Mouse (Mus musculus) left cerebral cortex, postnatal 14 days (tissue): ENCODE data around the gene Timm29. TPM values are rescaled to one million over a fixed set of nuclear protein-coding genes. Genes with fewer than 3 reads are reported as not detected.

Experiments
- microRNA-seq, 2 experiments: library from miRNA; unstranded; fragments of <30 nt; microRNA quantifications; one replicate each; pipeline ENCODE4 v1.2.0; 2022
- total RNA-seq, 2 experiments: library from RNA; stranded (reverse); gene quantifications; 2 replicates each; pipeline ENCODE4 v1.2.3; 2021

The Timm29 gene
- total RNA-seq, 2 experiments from 2014 or later, result 43.9 to 46.0 TPM

Small RNA genes within 50 kb of the gene (microRNA-seq; reads per million reads assigned to microRNA genes)
- gene Mir1946b, result 0 reads per million in 2 experiments

Other genes with a start within 250 kb of the Timm29 start
- 10 to 100 TPM; 69.8 to 78.8 TPM for gene Ilf3, start 224.9 kb upstream of the Timm29 start, total RNA-seq
- gene Qtrt1, start 180.9 kb upstream of the Timm29 start, total RNA-seq, result 10 to 100 TPM; 24.3 to 26.2 TPM
- gene Dnm2, start 167.8 kb upstream of the Timm29 start, total RNA-seq, result 10 to 100 TPM; 55.8 to 65.8 TPM
- 10 to 100 TPM; 15.7 to 15.8 TPM for gene Tmed1, start 82.5 kb upstream of the Timm29 start, total RNA-seq
- under 1 TPM in 1 of 2 experiments, not detected in 1; 0.47 TPM for gene AB124611, start 66.5 kb upstream of the Timm29 start, total RNA-seq
- 10 to 100 TPM; 68.8 to 76.2 TPM for gene Carm1, start 45.8 kb upstream of the Timm29 start, total RNA-seq
- gene Yipf2, start 106 bp downstream of the Timm29 start, total RNA-seq, result 10 to 100 TPM; 17.5 to 19.2 TPM
- gene Smarca4, start 23.4 kb downstream of the Timm29 start, total RNA-seq, result 100 to 1,000 TPM; 129 TPM
- gene Ldlr, start 130.8 kb downstream of the Timm29 start, total RNA-seq, result 10 to 100 TPM; 13.5 to 16.7 TPM
- 1 to 10 TPM; 2.6 to 2.7 TPM for gene Spc24, start 167.6 kb downstream of the Timm29 start, total RNA-seq
- 1 to 10 TPM; 7.4 to 7.6 TPM for gene Kank2, start 206.0 kb downstream of the Timm29 start, total RNA-seq
- gene Angptl8, start 242.8 kb downstream of the Timm29 start, total RNA-seq, result not detected